10 mouse cellular contexts compared by ENCODE assay signal in the genomic region with DNA sequence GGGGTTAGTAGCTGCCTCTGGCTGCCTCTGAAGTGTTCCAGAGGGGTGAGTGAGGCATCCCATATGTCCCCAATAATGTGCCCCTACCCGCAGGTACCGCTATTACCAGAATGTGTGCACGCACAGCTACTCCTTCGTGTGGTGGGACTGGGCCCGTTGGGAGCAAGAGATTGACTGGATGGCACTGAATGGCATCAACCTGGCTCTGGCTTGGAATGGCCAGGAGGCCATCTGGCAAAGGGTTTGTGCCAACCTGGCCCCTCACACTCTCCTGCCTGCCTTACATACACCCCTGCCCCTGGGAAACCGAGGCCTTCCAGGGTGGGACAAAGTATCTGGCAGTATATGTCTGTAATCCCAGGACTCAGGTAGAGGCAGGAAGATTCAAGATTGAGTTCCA. TPM values are rescaled to one million over a fixed set of nuclear protein-coding genes. Genes with fewer than 3 reads are reported as not detected.
A peak's percentile ranks its signal among the peaks of the same experiment; 100 is the strongest.
DNase-seq lines count a peak whose midpoint lies in the region; ATAC-seq and TF ChIP-seq lines count a peak whose summit lies in the region.
"Had no signal": no experiment of that assay in that cellular context is flagged by ENCODE, and none has a peak within 500 bp of the region (broad histone marks: within the 10 kb centered on the region; RNA-seq: fewer than 3 reads in every experiment).

No protein-coding gene starts in this region.

- TF ChIP-seq CTCF in left cerebral cortex, adult 2 months (IDR thresholded peaks at IDR 0.05): no peak
- no peak for TF ChIP-seq CTCF in embryonic fibroblast, embryonic 13.5 days (IDR thresholded peaks at IDR 0.05; ENCODE audit: borderline replicate concordance, insufficient read depth, low read length)

- no peaks in the 10 kb centered on the region for H3K9me3 ChIP-seq in hindbrain, embryonic 15.5 days
- no peaks in the 10 kb centered on the region for H3K9me3 ChIP-seq in midbrain, embryonic 15.5 days

- peak overlapping the region; percentile 77 for H3K4me2 ChIP-seq in hindbrain, embryonic 15.5 days
- peak overlapping the region; percentile 94 for H3K4me2 ChIP-seq in midbrain, embryonic 15.5 days

- WGBS in hindbrain, embryonic 15.5 days: 64% methylated on average over 6 of the region's 6 CpGs
- WGBS in midbrain, embryonic 15.5 days: 72% methylated on average over 6 of the region's 6 CpGs

- ATAC-seq in hindbrain, embryonic 15.5 days (ENCODE audit: low FRiP score, low read depth): peak; percentile 9; the same call in 1 of the 2 replicates
- ATAC-seq in midbrain, embryonic 15.5 days (replicated peaks): no peak

- TF ChIP-seq POLR2A in embryonic fibroblast, embryonic 13.5 days (IDR thresholded peaks at IDR 0.05; ENCODE audit: low read depth, low read length): no peak

- peak overlapping the region; percentile 87 for H3K4me3 ChIP-seq in left cerebral cortex, adult 2 months
- H3K4me3 ChIP-seq in embryonic fibroblast, embryonic 13.5 days (ENCODE audit: insufficient read depth, low read length): peak overlapping the region; percentile 51; the same call in 1 of the 2 replicates
- peak overlapping the region; percentile 80; the same call in 1 of the 2 replicates for H3K4me3 ChIP-seq in hindbrain, embryonic 15.5 days
- peak overlapping the region; percentile 78 for H3K4me3 ChIP-seq in midbrain, embryonic 15.5 days

- DNase-seq in left cerebral cortex, adult 2 months (ENCODE audit: extremely low spot score in 1 of 2, low spot score in 2 of 2): no peak
- no peak for DNase-seq in left cerebral cortex, postnatal 36 days (ENCODE audit: low spot score in 2 of 2)
- no peak for DNase-seq in right cerebral cortex, adult 18-20 months
- DNase-seq in layer of hippocampus, adult 8-10 months (ENCODE audit: low spot score in 2 of 2): no peak
- DNase-seq in lung, postnatal 14 days: no peak
- DNase-seq: lung, adult 18-20 months; thymus, postnatal 25 days had no signal

- no peaks in the 10 kb centered on the region for H3K36me3 ChIP-seq in hindbrain, embryonic 15.5 days
- no peaks in the 10 kb centered on the region for H3K36me3 ChIP-seq in midbrain, embryonic 15.5 days (replicated peaks)

- intact Hi-C loops in left cerebral cortex, adult 2 months (cut with DNase I): no loop called here
- intact Hi-C loops in left cerebral cortex, postnatal 36 days (cut with DNase I): no loop called here

- no peaks in the 10 kb centered on the region for H3K27me3 ChIP-seq in hindbrain, embryonic 15.5 days
- H3K27me3 ChIP-seq in midbrain, embryonic 15.5 days (replicated peaks): no peaks in the 10 kb centered on the region; the same call in 1 of the 2 replicates

- no peak overlapping the region for H3K27ac ChIP-seq in left cerebral cortex, adult 2 months
- no peak overlapping the region for H3K27ac ChIP-seq in embryonic fibroblast, embryonic 13.5 days (ENCODE audit: insufficient read depth, low read length)
- H3K27ac ChIP-seq in hindbrain, embryonic 15.5 days (replicated peaks): no peak overlapping the region
- H3K27ac ChIP-seq in midbrain, embryonic 15.5 days: no peak overlapping the region

- peak overlapping the region; percentile 66; the same call in 1 of the 2 replicates for H3K9ac ChIP-seq in hindbrain, embryonic 15.5 days
- peak overlapping the region; percentile 90 for H3K9ac ChIP-seq in midbrain, embryonic 15.5 days

- H3K4me1 ChIP-seq in embryonic fibroblast, embryonic 13.5 days (ENCODE audit: control insufficient read depth, insufficient read depth, low read length): no peaks in the 10 kb centered on the region; the same call in 1 of the 2 replicates
- H3K4me1 ChIP-seq in hindbrain, embryonic 15.5 days (replicated peaks): peaks cover 24% of the 10 kb centered on the region
- peaks cover 22% of the 10 kb centered on the region for H3K4me1 ChIP-seq in midbrain, embryonic 15.5 days

RNA-seq across cellular contexts. Expression of a gene that starts 1.2 kb away (rescaled TPM):
- total RNA-seq in left cerebral cortex, adult 2 months (2021): 1 to 10 TPM; 8.3 TPM
- total RNA-seq in left cerebral cortex, postnatal 36 days (2021): 1 to 10 TPM; 8.8 to 9.1 TPM
- 21.8 and 24.9 TPM in 2 replicates for polyA plus RNA-seq in embryonic fibroblast, embryonic 13.5 days (2011; ENCODE audit: insufficient read length, low read depth, missing spikeins)
- polyA plus RNA-seq in hindbrain, embryonic 15.5 days (2015; fragmentation: Nextera tagmentation; extraction: Ambion mirVana): 13.0 and 15.5 TPM in 2 replicates
- polyA plus RNA-seq in midbrain, embryonic 15.5 days (2015; fragmentation: Nextera tagmentation; extraction: Ambion mirVana): 13.7 and 15.5 TPM in 2 replicates
- 10 to 100 TPM in 2 of 4 experiments, 1 to 10 TPM in 2; 7.3 to 22.9 (median 15.2) TPM for total RNA-seq in layer of hippocampus, adult 8-10 months (2022)

RNA-seq across cellular contexts. Expression of a gene that starts 7.2 kb away (rescaled TPM):
- total RNA-seq in left cerebral cortex, adult 2 months (2021): 1 to 10 TPM in 1 of 2 experiments, under 1 TPM in 1; 0.87 to 1.5 TPM
- under 1 TPM; 0.70 to 0.79 TPM for total RNA-seq in left cerebral cortex, postnatal 36 days (2021)
- polyA plus RNA-seq in embryonic fibroblast, embryonic 13.5 days (2011; ENCODE audit: insufficient read length, low read depth, missing spikeins): 1.2 and 5.2 TPM in 2 replicates
- polyA plus RNA-seq in hindbrain, embryonic 15.5 days (2015; fragmentation: Nextera tagmentation; extraction: Ambion mirVana): 0.47 and 0.48 TPM in 2 replicates
- polyA plus RNA-seq in midbrain, embryonic 15.5 days (2015; fragmentation: Nextera tagmentation; extraction: Ambion mirVana): 0.37 and 0.63 TPM in 2 replicates
- 1 to 10 TPM in 3 of 4 experiments, under 1 TPM in 1; 0.83 to 1.4 (median 1.2) TPM for total RNA-seq in layer of hippocampus, adult 8-10 months (2022)

RNA-seq across cellular contexts. Expression of a gene that starts 11.4 kb away (rescaled TPM):
- 10 to 100 TPM; 22.5 to 24.1 TPM for total RNA-seq in left cerebral cortex, adult 2 months (2021)
- 10 to 100 TPM; 22.7 to 26.3 TPM for total RNA-seq in left cerebral cortex, postnatal 36 days (2021)
- polyA plus RNA-seq in embryonic fibroblast, embryonic 13.5 days (2011; ENCODE audit: insufficient read length, low read depth, missing spikeins): 14.9 and 15.0 TPM in 2 replicates
- 40.6 and 42.4 TPM in 2 replicates for polyA plus RNA-seq in hindbrain, embryonic 15.5 days (2015; fragmentation: Nextera tagmentation; extraction: Ambion mirVana)
- 43.3 and 47.1 TPM in 2 replicates for polyA plus RNA-seq in midbrain, embryonic 15.5 days (2015; fragmentation: Nextera tagmentation; extraction: Ambion mirVana)
- total RNA-seq in layer of hippocampus, adult 8-10 months (2022): 10 to 100 TPM; 24.5 to 29.1 (median 27.6) TPM

RNA-seq across cellular contexts. Expression of a gene that starts 16.1 kb away (rescaled TPM):
- total RNA-seq in left cerebral cortex, adult 2 months (2021): 10 to 100 TPM; 41.1 to 44.7 TPM
- total RNA-seq in left cerebral cortex, postnatal 36 days (2021): 10 to 100 TPM; 38.9 to 41.8 TPM
- polyA plus RNA-seq in embryonic fibroblast, embryonic 13.5 days (2011; ENCODE audit: insufficient read length, low read depth, missing spikeins): 29.9 and 30.1 TPM in 2 replicates
- 85.1 and 90.0 TPM in 2 replicates for polyA plus RNA-seq in hindbrain, embryonic 15.5 days (2015; fragmentation: Nextera tagmentation; extraction: Ambion mirVana)
- 103 and 107 TPM in 2 replicates for polyA plus RNA-seq in midbrain, embryonic 15.5 days (2015; fragmentation: Nextera tagmentation; extraction: Ambion mirVana)
- total RNA-seq in layer of hippocampus, adult 8-10 months (2022): 10 to 100 TPM; 36.2 to 41.6 (median 39.6) TPM

RNA-seq across cellular contexts. Expression of a gene that starts 24.2 kb away (rescaled TPM):
- total RNA-seq in left cerebral cortex, adult 2 months (2021): 1 to 10 TPM; 2.7 to 3.1 TPM
- 1 to 10 TPM; 2.1 to 3.1 TPM for total RNA-seq in left cerebral cortex, postnatal 36 days (2021)
- 10.3 and 12.9 TPM in 2 replicates for polyA plus RNA-seq in embryonic fibroblast, embryonic 13.5 days (2011; ENCODE audit: insufficient read length, low read depth, missing spikeins)
- polyA plus RNA-seq in hindbrain, embryonic 15.5 days (2015; fragmentation: Nextera tagmentation; extraction: Ambion mirVana): 21.3 and 22.5 TPM in 2 replicates
- 18.3 and 20.3 TPM in 2 replicates for polyA plus RNA-seq in midbrain, embryonic 15.5 days (2015; fragmentation: Nextera tagmentation; extraction: Ambion mirVana)
- 1 to 10 TPM; 2.5 to 5.4 (median 3.9) TPM for total RNA-seq in layer of hippocampus, adult 8-10 months (2022)
